ENCODE assay signal across 8 mouse cellular contexts in the genomic region with DNA sequence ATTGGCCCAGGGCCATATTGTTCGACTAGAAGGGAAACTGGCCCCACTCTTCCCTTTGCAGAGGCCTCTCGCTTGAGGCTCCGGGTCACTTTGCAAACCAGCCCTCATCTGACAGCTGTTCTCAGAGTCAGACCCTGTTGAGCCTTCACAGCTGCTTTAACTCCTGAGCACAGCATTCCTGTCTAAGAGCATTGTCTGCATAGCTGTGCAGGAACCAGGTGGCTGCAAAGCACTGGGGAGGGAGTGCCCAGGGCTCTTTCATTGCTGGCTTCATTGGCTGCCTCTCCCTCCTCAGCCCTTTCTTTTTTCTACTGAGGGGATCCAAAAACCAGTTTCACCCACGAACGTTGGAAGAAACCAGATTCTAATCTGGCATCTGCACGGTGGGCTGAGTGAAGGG. TPM values are rescaled to one million over a fixed set of nuclear protein-coding genes. Genes with fewer than 3 reads are reported as not detected.
A peak's percentile ranks its signal among the peaks of the same experiment; 100 is the strongest.
DNase-seq lines count a peak whose midpoint lies in the region; ATAC-seq and TF ChIP-seq lines count a peak whose summit lies in the region.

No protein-coding gene starts in this region.

- H3K36me3 ChIP-seq in kidney, postnatal 0 days (ENCODE audit: insufficient read depth, low read length) = peaks cover 16% of the 10 kb centered on the region; the same call in 1 of the 2 replicates
- H3K36me3 ChIP-seq in embryonic facial prominence, embryonic 14.5 days (ENCODE audit: control insufficient read depth, insufficient read depth, low read length) = peaks cover 71% of the 10 kb centered on the region
- 0 out of 2 replicates have a peak, but pooled peaks cover 2% of the 10 kb centered on the region for H3K36me3 ChIP-seq in limb, embryonic 10.5 days
- peaks cover 10% of the 10 kb centered on the region for H3K36me3 ChIP-seq in stomach, postnatal 0 days (ENCODE audit: control insufficient read depth, insufficient read depth, low read length)
- no peaks in the 10 kb centered on the region for H3K36me3 ChIP-seq in midbrain, embryonic 13.5 days

- peak; percentile 63; the same call in 1 of the 2 replicates for ATAC-seq in kidney, postnatal 0 days (replicated peaks; ENCODE audit: low FRiP score, low read depth)
- ATAC-seq in embryonic facial prominence, embryonic 14.5 days (ENCODE audit: low read depth) = peak; percentile 86
- ATAC-seq in stomach, postnatal 0 days (ENCODE audit: low FRiP score, low TSS enrichment) = no peak
- no peak for ATAC-seq in erythroid progenitor cell, adult 5-6 weeks (replicated peaks; ENCODE audit: low FRiP score, poor library complexity, severe bottlenecking)
- ATAC-seq in midbrain, embryonic 13.5 days = no peak

- peak; percentile 89 for DNase-seq in kidney, postnatal 0 days (ENCODE audit: low spot score)
- DNase-seq in kidney, adult 11 months = no peak
- DNase-seq in embryonic facial prominence, embryonic 14.5 days (ENCODE audit: low spot score) = peak; percentile 94
- peak; percentile 65 for DNase-seq in limb, embryonic 10.5 days (ENCODE audit: low spot score)
- DNase-seq in stomach, postnatal 0 days (ENCODE audit: low spot score) = no peak
- DNase-seq in right cerebral cortex, postnatal 4 days = no peak

- no peak for TF ChIP-seq EP300 in stomach, postnatal 0 days (optimal IDR thresholded peaks at IDR 0.05)

- H3K4me1 ChIP-seq in kidney, postnatal 0 days (replicated peaks; ENCODE audit: insufficient read depth, low read length) = peaks cover 42% of the 10 kb centered on the region
- H3K4me1 ChIP-seq in embryonic facial prominence, embryonic 14.5 days (ENCODE audit: control insufficient read depth, insufficient read depth, low read length) = peaks cover 74% of the 10 kb centered on the region
- peaks cover 52% of the 10 kb centered on the region for H3K4me1 ChIP-seq in limb, embryonic 10.5 days
- peaks cover 13% of the 10 kb centered on the region for H3K4me1 ChIP-seq in stomach, postnatal 0 days (replicated peaks; ENCODE audit: control insufficient read depth, insufficient read depth)
- H3K4me1 ChIP-seq in midbrain, embryonic 13.5 days (replicated peaks) = peaks cover 33% of the 10 kb centered on the region

- no peak overlapping the region for H3K4me2 ChIP-seq in kidney, postnatal 0 days (ENCODE audit: low read length)
- peak overlapping the region; percentile 29; the same call in 1 of the 2 replicates for H3K4me2 ChIP-seq in embryonic facial prominence, embryonic 14.5 days (ENCODE audit: low read depth, low read length)
- peak overlapping the region; percentile 25 for H3K4me2 ChIP-seq in stomach, postnatal 0 days (replicated peaks; ENCODE audit: low read depth)
- no peak overlapping the region for H3K4me2 ChIP-seq in midbrain, embryonic 13.5 days (replicated peaks)

- WGBS in kidney, postnatal 0 days = 11% methylated on average over 6 of the region's 6 CpGs
- WGBS in embryonic facial prominence, embryonic 14.5 days = 4% methylated on average over 6 of the region's 6 CpGs
- 27% methylated on average over 6 of the region's 6 CpGs for WGBS in limb, embryonic 10.5 days
- WGBS in stomach, postnatal 0 days = 11% methylated on average over 6 of the region's 6 CpGs
- WGBS in midbrain, embryonic 13.5 days = 34% methylated on average over 6 of the region's 6 CpGs

- H3K4me3 ChIP-seq in kidney, postnatal 0 days (replicated peaks; ENCODE audit: low read depth, low read length) = no peak overlapping the region
- no peak overlapping the region for H3K4me3 ChIP-seq in embryonic facial prominence, embryonic 14.5 days (ENCODE audit: low read depth, low read length)
- H3K4me3 ChIP-seq in limb, embryonic 10.5 days = 0 out of 2 replicates have a peak overlapping the region, but pooled peaks have one; percentile 0
- no peak overlapping the region for H3K4me3 ChIP-seq in stomach, postnatal 0 days (ENCODE audit: low read depth, low read length)
- H3K4me3 ChIP-seq in midbrain, embryonic 13.5 days (replicated peaks) = no peak overlapping the region

- no peaks in the 10 kb centered on the region for H3K9me3 ChIP-seq in kidney, postnatal 0 days (replicated peaks; ENCODE audit: low read length)
- no peaks in the 10 kb centered on the region for H3K9me3 ChIP-seq in embryonic facial prominence, embryonic 14.5 days (ENCODE audit: control insufficient read depth, low read length)
- no peaks in the 10 kb centered on the region for H3K9me3 ChIP-seq in limb, embryonic 10.5 days (replicated peaks)
- H3K9me3 ChIP-seq in stomach, postnatal 0 days (ENCODE audit: control insufficient read depth, low read length) = no peaks in the 10 kb centered on the region
- H3K9me3 ChIP-seq in midbrain, embryonic 13.5 days = no peaks in the 10 kb centered on the region

- H3K27me3 ChIP-seq in kidney, postnatal 0 days (ENCODE audit: insufficient read depth, low read length) = no peaks in the 10 kb centered on the region
- H3K27me3 ChIP-seq in embryonic facial prominence, embryonic 14.5 days (replicated peaks; ENCODE audit: control insufficient read depth, insufficient read depth, low read length) = no peaks in the 10 kb centered on the region
- no peaks in the 10 kb centered on the region; the same call in 1 of the 2 replicates for H3K27me3 ChIP-seq in limb, embryonic 10.5 days (ENCODE audit: low read depth, poor library complexity, severe bottlenecking)
- H3K27me3 ChIP-seq in stomach, postnatal 0 days (ENCODE audit: control insufficient read depth, insufficient read depth, low read length) = no peaks in the 10 kb centered on the region
- H3K27me3 ChIP-seq in midbrain, embryonic 13.5 days = peaks cover 5% of the 10 kb centered on the region; the same call in 1 of the 2 replicates

- no peak overlapping the region for H3K9ac ChIP-seq in kidney, postnatal 0 days (ENCODE audit: low read depth, low read length)
- H3K9ac ChIP-seq in embryonic facial prominence, embryonic 14.5 days (ENCODE audit: low read depth, low read length) = no peak overlapping the region
- no peak overlapping the region for H3K9ac ChIP-seq in stomach, postnatal 0 days (ENCODE audit: low read length)
- H3K9ac ChIP-seq in midbrain, embryonic 13.5 days (replicated peaks) = no peak overlapping the region

- peak overlapping the region; percentile 73 for H3K27ac ChIP-seq in kidney, postnatal 0 days
- H3K27ac ChIP-seq in embryonic facial prominence, embryonic 14.5 days (replicated peaks; ENCODE audit: low read depth, low read length) = peak overlapping the region; percentile 87
- peak overlapping the region; percentile 63 for H3K27ac ChIP-seq in limb, embryonic 10.5 days
- H3K27ac ChIP-seq in stomach, postnatal 0 days (replicated peaks) = peak overlapping the region; percentile 77
- no peak overlapping the region for H3K27ac ChIP-seq in midbrain, embryonic 13.5 days

- no peak for TF ChIP-seq CTCF in kidney, postnatal 0 days (IDR thresholded peaks at IDR 0.05; ENCODE audit: low read depth)
- TF ChIP-seq CTCF in stomach, postnatal 0 days (IDR thresholded peaks at IDR 0.05; ENCODE audit: low read depth) = no peak

RNA-seq across cellular contexts. Expression of gene Anxa2, which starts 17.5 kb away (rescaled TPM):
- polyA plus RNA-seq in kidney, postnatal 0 days (2015; fragmentation: Nextera tagmentation; extraction: Ambion mirVana) = 442 and 483 TPM in 2 replicates
- polyA plus RNA-seq in embryonic facial prominence, embryonic 14.5 days (2014; fragmentation: Nextera tagmentation; extraction: Ambion mirVana) = 1,306 and 1,330 TPM in 2 replicates
- 101 and 138 TPM in 2 replicates for polyA plus RNA-seq in limb, embryonic 10.5 days (2016; fragmentation: Nextera tagmentation; extraction: Ambion mirVana)
- 634 and 654 TPM in 2 replicates for polyA plus RNA-seq in stomach, postnatal 0 days (2015; fragmentation: Nextera tagmentation; extraction: Ambion mirVana)
- total RNA-seq in erythroid progenitor cell, adult 5-6 weeks (2015; ENCODE audit: low replicate concordance) = 40.7 and 70.3 TPM in 2 replicates
- total RNA-seq in erythroid progenitor cell, adult 5-6 weeks (2017; ENCODE audit: low replicate concordance) = 17.9 and 34.8 TPM in 2 replicates
- polyA plus RNA-seq in midbrain, embryonic 13.5 days (2015; fragmentation: Nextera tagmentation; extraction: Ambion mirVana) = 96.0 and 115 TPM in 2 replicates

Comparison
In these comparisons a context has a peak if more than half of its experiments do, and no peak if none do; other contexts are left out.
1. DNase-seq: peak in kidney, postnatal 0 days (single experiment), embryonic facial prominence, embryonic 14.5 days (single experiment) and limb, embryonic 10.5 days (single experiment); none in kidney, adult 11 months (single experiment), stomach, postnatal 0 days (single experiment) and right cerebral cortex, postnatal 4 days (single experiment).
2. ATAC-seq: peak in kidney, postnatal 0 days (single experiment) and embryonic facial prominence, embryonic 14.5 days (single experiment); none in stomach, postnatal 0 days (single experiment), erythroid progenitor cell, adult 5-6 weeks (single experiment) and midbrain, embryonic 13.5 days (single experiment).
3. H3K4me2 ChIP-seq: peak in embryonic facial prominence, embryonic 14.5 days (single experiment) and stomach, postnatal 0 days (single experiment); none in kidney, postnatal 0 days (single experiment) and midbrain, embryonic 13.5 days (single experiment).